Mouse (Mus musculus): ENCODE results near the gene Milr1. TPM values are rescaled to one million over a fixed set of nuclear protein-coding genes. Genes with fewer than 3 reads are reported as not detected.

Milr1 gene
- polyA plus RNA-seq, 1 experiment from 2014 or later: 0.79 TPM

DNA sequence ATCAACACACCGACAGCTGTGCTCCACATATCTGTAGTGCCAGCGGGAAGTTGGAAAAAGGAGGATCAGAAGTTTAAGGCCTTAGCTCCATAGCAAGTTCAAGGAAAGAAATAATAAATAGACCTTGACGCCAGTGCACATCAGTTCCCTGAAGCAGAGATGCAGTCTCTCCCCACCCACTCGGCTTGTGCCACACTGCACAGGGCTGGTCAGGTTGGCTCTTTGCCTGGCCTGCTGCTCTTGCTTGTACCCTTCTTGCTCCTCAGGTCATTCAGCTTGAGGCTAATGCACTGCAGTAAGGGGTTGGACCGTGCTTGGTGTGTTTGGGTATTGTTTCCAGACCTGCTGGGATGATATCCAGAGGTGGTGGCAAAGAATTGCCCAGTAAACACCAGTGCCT lies 9.5 kb downstream of the Milr1 start:
- no peak for ATAC-seq (ENCODE audit: low FRiP score)
- WGBS: 93% methylated on average over 5 of the region's 5 CpGs

DNA sequence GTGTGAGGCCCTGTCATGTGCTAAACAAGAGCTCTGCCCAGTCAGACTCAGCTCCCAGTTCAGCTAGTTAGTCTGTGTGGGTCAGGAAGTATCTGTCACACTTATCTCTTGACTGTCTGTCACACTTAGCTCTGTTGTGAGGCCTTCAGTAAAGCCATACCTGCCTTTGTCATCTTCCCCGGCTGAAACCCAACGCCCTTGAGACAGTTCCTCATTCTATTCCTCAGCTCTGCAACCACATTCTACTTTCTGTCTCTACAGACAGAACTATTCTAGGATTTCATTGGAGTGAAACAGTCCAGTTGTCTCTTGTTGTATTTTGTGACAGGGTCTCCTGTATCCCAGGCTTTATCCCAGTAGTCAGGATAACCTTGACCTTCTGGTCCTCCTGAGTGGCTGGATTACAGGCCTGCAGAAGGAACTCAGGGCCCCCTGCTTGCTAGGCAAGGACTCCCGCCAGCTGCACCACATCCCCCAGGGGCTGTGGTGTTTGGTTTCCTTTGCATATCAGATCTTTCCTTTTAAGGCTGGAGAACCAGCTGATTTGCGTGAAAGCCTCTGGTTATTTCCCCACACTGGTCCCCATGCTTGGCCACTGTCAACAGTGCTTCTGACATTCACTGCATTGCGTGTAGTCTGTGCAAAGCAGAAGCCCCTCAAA lies 11.2 kb downstream of the Milr1 start:
- DNase-seq (ENCODE audit: low spot score) (no peak), ATAC-seq (ENCODE audit: low FRiP score) (no peak)
- no peak overlapping the region for H3K4me3 ChIP-seq (replicated peaks; ENCODE audit: low read length)
- no peaks in the 10 kb centered on the region for H3K9me3 ChIP-seq (ENCODE audit: control insufficient read depth, low read length)
- peaks cover 12% of the 10 kb centered on the region for H3K36me3 ChIP-seq (replicated peaks; ENCODE audit: control insufficient read depth, insufficient read depth)
- H3K27ac ChIP-seq: no peak overlapping the region
- 0 out of 2 replicates have a peak, but pooled peaks cover 3% of the 10 kb centered on the region for H3K4me1 ChIP-seq (replicated peaks; ENCODE audit: control insufficient read depth, insufficient read depth, low read length)
- no peaks in the 10 kb centered on the region for H3K27me3 ChIP-seq (ENCODE audit: control insufficient read depth, insufficient read depth, low read length)
- no peak overlapping the region for H3K4me2 ChIP-seq (replicated peaks)
- 48% methylated on average over 5 of the region's 5 CpGs for WGBS
- no peak overlapping the region for H3K9ac ChIP-seq

More for the DNA sequence above, 9.5 kb downstream of the Milr1 start:
- Histone ChIP-seq H3K4me1 (replicated peaks; ENCODE audit: control insufficient read depth, insufficient read depth, low read length) (0 out of 2 replicates have a peak, but pooled peaks cover 3% of the 10 kb centered on the region), H3K27me3 (ENCODE audit: control insufficient read depth, insufficient read depth, low read length) (no peaks in the 10 kb centered on the region), H3K4me2 (replicated peaks) (no peak overlapping the region), H3K27ac (no peak overlapping the region), H3K4me3 (replicated peaks; ENCODE audit: low read length) (no peak overlapping the region), H3K9me3 (ENCODE audit: control insufficient read depth, low read length) (no peaks in the 10 kb centered on the region), H3K36me3 (replicated peaks; ENCODE audit: control insufficient read depth, insufficient read depth) (no peaks in the 10 kb centered on the region), H3K9ac (no peak overlapping the region)
- no peak for DNase-seq (ENCODE audit: low spot score)

DNA sequence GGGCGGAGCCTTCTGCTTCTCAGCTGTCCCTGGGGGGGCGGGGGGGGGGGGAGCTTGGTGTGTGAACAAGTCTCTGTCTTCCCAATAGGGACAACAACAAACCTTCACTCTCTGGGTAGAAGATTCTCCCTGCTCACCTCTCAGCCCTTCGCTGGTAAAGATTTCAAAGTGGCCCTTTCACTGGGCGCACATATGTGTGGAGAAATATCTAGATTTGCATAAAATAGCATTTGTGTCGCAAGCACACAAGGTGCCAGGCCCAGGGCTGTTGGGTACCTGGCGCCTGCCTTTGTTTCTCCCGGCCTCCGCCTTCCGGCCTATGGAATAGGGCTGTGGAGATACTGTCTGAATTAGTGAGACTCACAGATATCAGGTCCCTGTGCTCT lies 11.8 kb downstream of the Milr1 start:
- no peak overlapping the region for H3K4me2 ChIP-seq (replicated peaks)
- no peak for ATAC-seq (ENCODE audit: low FRiP score)
- H3K9ac ChIP-seq: no peak overlapping the region
- 0 out of 2 replicates have a peak, but pooled peaks cover 4% of the 10 kb centered on the region for H3K9me3 ChIP-seq (ENCODE audit: control insufficient read depth, low read length)
- DNase-seq (ENCODE audit: low spot score): no peak
- no peak overlapping the region for H3K4me3 ChIP-seq (replicated peaks; ENCODE audit: low read length)
- no peaks in the 10 kb centered on the region for H3K27me3 ChIP-seq (ENCODE audit: control insufficient read depth, insufficient read depth, low read length)
- H3K36me3 ChIP-seq (replicated peaks; ENCODE audit: control insufficient read depth, insufficient read depth): peaks cover 17% of the 10 kb centered on the region
- 0 out of 2 replicates have a peak, but pooled peaks cover 3% of the 10 kb centered on the region for H3K4me1 ChIP-seq (replicated peaks; ENCODE audit: control insufficient read depth, insufficient read depth, low read length)
- WGBS: 76% methylated on average over 9 of the region's 9 CpGs
- H3K27ac ChIP-seq: no peak overlapping the region

DNA sequence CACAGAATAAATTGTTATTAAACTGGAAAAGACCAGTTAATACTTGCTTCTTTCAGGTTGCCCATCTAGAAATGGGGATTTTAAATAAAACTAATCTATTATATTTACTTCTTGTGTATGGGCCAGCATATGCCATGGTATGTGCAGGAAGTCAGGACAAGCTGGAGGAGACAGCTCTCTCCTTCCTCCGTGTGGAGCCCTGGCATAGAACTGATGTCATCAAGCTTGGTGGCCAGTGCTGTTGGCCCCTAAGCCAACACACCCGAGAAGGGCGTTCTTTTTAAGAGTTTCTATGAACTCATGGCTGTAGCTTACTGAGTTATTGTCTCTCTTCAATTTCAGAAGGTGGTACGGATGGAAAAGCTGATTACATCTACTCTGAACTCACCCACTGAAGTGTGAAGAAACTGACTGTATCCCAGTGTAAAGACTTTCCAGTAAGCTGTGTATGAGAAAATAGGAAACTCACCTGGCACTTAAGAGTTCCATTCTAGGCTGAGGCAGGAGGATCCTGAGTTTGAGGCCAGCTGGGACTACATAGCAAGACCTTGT lies 15.7 kb downstream of the Milr1 start:
- Histone ChIP-seq H3K27ac (no peak overlapping the region), H3K4me1 (replicated peaks; ENCODE audit: control insufficient read depth, insufficient read depth, low read length) (0 out of 2 replicates have a peak, but pooled peaks cover 3% of the 10 kb centered on the region), H3K9ac (no peak overlapping the region), H3K4me2 (replicated peaks) (no peak overlapping the region), H3K27me3 (ENCODE audit: control insufficient read depth, insufficient read depth, low read length) (no peaks in the 10 kb centered on the region), H3K9me3 (ENCODE audit: control insufficient read depth, low read length) (0 out of 2 replicates have a peak, but pooled peaks cover 5% of the 10 kb centered on the region), H3K36me3 (replicated peaks; ENCODE audit: control insufficient read depth, insufficient read depth) (peaks cover 54% of the 10 kb centered on the region), H3K4me3 (replicated peaks; ENCODE audit: low read length) (no peak overlapping the region)
- WGBS: 92% methylated on average over 4 of the region's 4 CpGs
- DNase-seq (ENCODE audit: low spot score): no peak
- no peak for ATAC-seq (ENCODE audit: low FRiP score)

DNA sequence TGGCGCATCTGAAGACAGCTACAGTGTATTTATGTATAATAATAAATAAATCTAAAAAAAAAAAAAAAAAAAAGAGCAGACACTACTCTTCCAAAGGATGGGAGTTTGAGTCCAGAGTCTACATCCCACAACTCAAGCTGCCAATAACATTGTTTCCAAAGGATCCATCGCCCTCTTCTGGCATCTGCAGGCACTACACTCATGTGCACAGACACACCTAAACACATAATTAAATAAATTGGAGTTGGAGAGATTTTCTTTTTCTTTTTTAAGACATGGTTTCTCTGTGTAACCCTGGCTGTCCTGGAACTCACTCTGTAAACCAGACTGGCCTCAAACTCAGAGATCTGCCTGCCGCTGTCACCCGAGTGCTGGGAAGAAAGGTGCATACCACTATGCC lies 16.5 kb downstream of the Milr1 start:
- WGBS: 96% methylated on average over 4 of the region's 4 CpGs
- DNase-seq (ENCODE audit: low spot score) (no peak), ATAC-seq (ENCODE audit: low FRiP score) (no peak)
- H3K4me2 ChIP-seq (replicated peaks): no peak overlapping the region
- H3K27ac ChIP-seq: no peak overlapping the region
- no peaks in the 10 kb centered on the region for H3K27me3 ChIP-seq (ENCODE audit: control insufficient read depth, insufficient read depth, low read length)
- peaks cover 59% of the 10 kb centered on the region for H3K36me3 ChIP-seq (replicated peaks; ENCODE audit: control insufficient read depth, insufficient read depth)
- no peak overlapping the region for H3K9ac ChIP-seq
- H3K9me3 ChIP-seq (ENCODE audit: control insufficient read depth, low read length): 0 out of 2 replicates have a peak, but pooled peaks cover 5% of the 10 kb centered on the region
- no peak overlapping the region for H3K4me3 ChIP-seq (replicated peaks; ENCODE audit: low read length)
- 0 out of 2 replicates have a peak, but pooled peaks cover 3% of the 10 kb centered on the region for H3K4me1 ChIP-seq (replicated peaks; ENCODE audit: control insufficient read depth, insufficient read depth, low read length)

DNA sequence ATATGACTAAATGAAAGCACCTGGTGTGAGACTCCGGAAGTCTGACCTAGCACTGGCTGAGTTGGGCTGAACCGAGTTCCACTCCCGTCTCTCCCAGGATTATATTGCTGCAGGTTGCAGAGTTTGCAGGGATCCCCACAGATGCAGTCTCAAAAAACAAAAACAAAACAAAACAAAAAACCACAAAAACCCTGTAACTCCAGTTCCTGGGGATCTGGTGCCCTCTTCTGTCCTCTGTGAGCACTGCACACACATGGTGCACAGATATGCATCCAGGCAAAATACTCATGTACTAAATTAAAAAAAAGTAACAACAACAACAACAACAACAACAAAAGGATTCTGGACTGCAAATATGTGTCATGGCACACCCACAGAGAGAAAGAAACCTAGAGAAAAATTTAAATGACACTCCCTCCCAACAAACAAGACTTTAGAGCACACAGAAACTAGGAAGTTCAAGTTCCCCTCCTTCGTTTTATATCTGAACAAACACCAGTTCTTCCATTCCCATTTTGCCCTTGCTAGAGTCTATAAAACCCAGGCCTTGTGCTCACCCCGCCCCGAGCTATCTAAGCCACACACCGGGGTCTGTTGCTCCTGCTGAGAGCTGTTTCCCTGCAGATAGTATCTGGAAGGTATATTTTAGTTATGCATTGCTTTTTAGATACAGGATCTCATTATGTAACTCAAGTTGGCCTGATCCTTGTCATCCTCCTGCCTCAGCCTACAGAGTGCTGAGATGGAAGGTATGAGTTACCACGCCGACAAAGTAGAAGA lies 19.4 kb downstream of the Milr1 start:
- H3K4me1 ChIP-seq (replicated peaks; ENCODE audit: control insufficient read depth, insufficient read depth, low read length): no peaks in the 10 kb centered on the region
- H3K4me2 ChIP-seq (replicated peaks): no peak overlapping the region
- no peak overlapping the region for H3K9ac ChIP-seq
- H3K9me3 ChIP-seq (ENCODE audit: control insufficient read depth, low read length): 0 out of 2 replicates have a peak, but pooled peaks cover 5% of the 10 kb centered on the region
- ATAC-seq (ENCODE audit: low FRiP score): no peak
- WGBS: 98% methylated on average over 9 of the region's 9 CpGs
- H3K4me3 ChIP-seq (replicated peaks; ENCODE audit: low read length): no peak overlapping the region
- no peak for DNase-seq (ENCODE audit: low spot score)
- H3K27ac ChIP-seq: no peak overlapping the region
- peaks cover 88% of the 10 kb centered on the region for H3K36me3 ChIP-seq (replicated peaks; ENCODE audit: control insufficient read depth, insufficient read depth)
- no peaks in the 10 kb centered on the region for H3K27me3 ChIP-seq (ENCODE audit: control insufficient read depth, insufficient read depth, low read length)

DNA sequence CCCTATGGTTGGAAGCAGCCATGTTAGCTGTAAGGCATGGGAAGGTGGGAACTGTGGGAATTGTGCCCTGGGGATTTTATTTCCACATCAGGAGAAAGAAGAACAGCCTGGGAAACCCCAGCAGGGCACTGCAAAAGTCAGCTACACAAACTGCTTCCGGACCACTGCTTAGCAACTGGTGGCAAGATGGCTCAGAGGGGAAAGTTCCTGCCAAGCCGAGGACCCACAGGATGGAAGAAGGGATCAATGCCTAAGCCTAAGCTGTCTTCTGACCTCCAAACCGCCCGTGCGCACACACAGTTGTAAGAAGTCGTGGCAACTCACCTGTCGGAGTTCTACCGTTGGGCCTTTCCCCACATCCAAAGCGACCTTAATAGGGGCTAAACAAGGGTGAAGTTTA lies 22.0 kb downstream of the Milr1 start:
- Histone ChIP-seq H3K4me3 (replicated peaks; ENCODE audit: low read length) (no peak overlapping the region), H3K4me1 (replicated peaks; ENCODE audit: control insufficient read depth, insufficient read depth, low read length) (no peaks in the 10 kb centered on the region), H3K4me2 (replicated peaks) (no peak overlapping the region), H3K9me3 (ENCODE audit: control insufficient read depth, low read length) (no peaks in the 10 kb centered on the region), H3K9ac (no peak overlapping the region), H3K27me3 (ENCODE audit: control insufficient read depth, insufficient read depth, low read length) (no peaks in the 10 kb centered on the region), H3K36me3 (replicated peaks; ENCODE audit: control insufficient read depth, insufficient read depth) (peaks cover 79% of the 10 kb centered on the region), H3K27ac (no peak overlapping the region)
- ATAC-seq (ENCODE audit: low FRiP score): no peak
- WGBS: 92% methylated on average over 9 of the region's 9 CpGs
- DNase-seq (ENCODE audit: low spot score): no peak

DNA sequence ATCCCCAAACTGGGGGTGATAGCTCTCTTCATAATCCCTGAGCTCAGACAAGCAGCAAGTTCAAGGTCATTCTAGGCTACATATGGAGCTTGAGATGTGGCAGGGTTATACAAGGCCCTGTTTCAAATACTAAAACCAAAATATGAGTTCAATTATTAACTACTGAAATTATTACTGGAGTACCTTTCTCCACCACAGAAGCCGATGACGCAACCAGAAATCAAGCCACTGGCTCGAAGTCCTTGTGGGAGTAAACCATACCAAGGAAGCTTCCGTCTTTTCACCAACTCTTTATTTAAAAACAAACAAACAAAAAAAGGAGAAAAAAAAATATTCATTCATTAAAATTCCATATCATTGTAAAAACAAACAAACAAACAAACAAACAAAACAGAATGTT lies 25.9 kb downstream of the Milr1 start:
- H3K36me3 ChIP-seq (replicated peaks; ENCODE audit: control insufficient read depth, insufficient read depth): peaks cover 69% of the 10 kb centered on the region
- no peaks in the 10 kb centered on the region for H3K9me3 ChIP-seq (ENCODE audit: control insufficient read depth, low read length)
- H3K4me3 ChIP-seq (replicated peaks; ENCODE audit: low read length): no peak overlapping the region
- DNase-seq (ENCODE audit: low spot score): no peak
- no peak overlapping the region for H3K4me2 ChIP-seq (replicated peaks)
- no peak overlapping the region for H3K9ac ChIP-seq
- WGBS: 96% methylated on average over 4 of the region's 4 CpGs
- H3K27me3 ChIP-seq (ENCODE audit: control insufficient read depth, insufficient read depth, low read length): no peaks in the 10 kb centered on the region
- H3K4me1 ChIP-seq (replicated peaks; ENCODE audit: control insufficient read depth, insufficient read depth, low read length): peaks cover 6% of the 10 kb centered on the region; the same call in 1 of the 2 replicates
- no peak for ATAC-seq (ENCODE audit: low FRiP score)
- H3K27ac ChIP-seq: no peak overlapping the region

DNA sequence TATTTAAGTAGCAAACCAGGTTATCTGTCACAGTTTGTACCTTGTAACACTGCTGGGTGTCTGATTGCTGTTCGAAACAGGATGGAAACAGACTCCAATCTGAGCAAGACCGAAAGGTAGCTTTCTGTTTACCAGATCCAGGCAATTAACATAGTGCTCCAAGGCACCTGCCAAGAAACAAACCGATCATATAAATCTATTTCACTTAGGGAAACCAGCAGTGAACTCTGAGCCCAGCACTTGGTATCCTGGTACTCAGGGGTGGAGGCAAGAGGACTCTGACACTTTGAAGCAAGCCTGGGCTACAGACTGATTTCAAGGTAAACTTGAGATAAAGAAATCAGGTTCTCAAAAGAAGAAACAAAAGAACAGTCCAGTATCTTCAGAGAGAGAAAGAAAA lies 26.4 kb downstream of the Milr1 start:
- no peak for DNase-seq (ENCODE audit: low spot score)
- no peaks in the 10 kb centered on the region for H3K27me3 ChIP-seq (ENCODE audit: control insufficient read depth, insufficient read depth, low read length)
- H3K27ac ChIP-seq: no peak overlapping the region
- peaks cover 69% of the 10 kb centered on the region for H3K36me3 ChIP-seq (replicated peaks; ENCODE audit: control insufficient read depth, insufficient read depth)
- no peak overlapping the region for H3K9ac ChIP-seq
- H3K4me3 ChIP-seq (replicated peaks; ENCODE audit: low read length): no peak overlapping the region
- ATAC-seq (ENCODE audit: low FRiP score): no peak
- H3K4me2 ChIP-seq (replicated peaks): no peak overlapping the region
- H3K9me3 ChIP-seq (ENCODE audit: control insufficient read depth, low read length): no peaks in the 10 kb centered on the region
- H3K4me1 ChIP-seq (replicated peaks; ENCODE audit: control insufficient read depth, insufficient read depth, low read length): peaks cover 6% of the 10 kb centered on the region; the same call in 1 of the 2 replicates
- WGBS: 92% methylated on average over 3 of the region's 3 CpGs
